Mouse (Mus musculus) heart, postnatal 0 days (tissue): ENCODE measurements around the gene Nol4l. TPM values are rescaled to one million over a fixed set of nuclear protein-coding genes. Genes with fewer than 3 reads are reported as not detected.

Experiments
- ATAC-seq: fragments of 200-750 bp; cut with Nextera tagmentation; 2 replicates; pipeline ENCODE4 v1.8.0; 2017; ENCODE audit warnings: low read depth, moderate number of reproducible peaks, moderate library complexity; ENCODE audit not compliant: insufficient read depth
- DNase-seq: peaks from one replicate; pipeline ENCODE4 v3.0.0-alpha.2; 2016; ENCODE audit warnings: low spot score
- H3K27ac ChIP-seq: fragments of 300-500 bp; sonication (generic); 2 replicates; pipeline ENCODE4 v1.5.1; 2014; ENCODE audit warnings: low read depth, mild to moderate bottlenecking
- H3K27me3 ChIP-seq: fragments of 300-500 bp; sonication (generic); 2 replicates; pipeline ENCODE4 v1.6.1; 2014; ENCODE audit warnings: low read length, mixed read lengths; ENCODE audit not compliant: control insufficient read depth, insufficient read depth
- H3K36me3 ChIP-seq: fragments of 300-500 bp; sonication (generic); replicated peaks from 2 replicates; pipeline ENCODE4 v1.6.1; 2014; ENCODE audit warnings: low read length, mixed read lengths; ENCODE audit not compliant: control insufficient read depth, insufficient read depth
- H3K4me1 ChIP-seq: fragments of 300-500 bp; sonication (generic); 2 replicates; pipeline ENCODE4 v1.6.1; 2014; ENCODE audit warnings: antibody characterized with exemption; ENCODE audit not compliant: control insufficient read depth, insufficient read depth
- H3K4me2 ChIP-seq: fragments of 300-500 bp; sonication (generic); 2 replicates; pipeline ENCODE4 v1.6.1; 2014; ENCODE audit warnings: low read depth, mild to moderate bottlenecking, low read length, moderate library complexity
- H3K4me3 ChIP-seq: fragments of 300-500 bp; sonication (generic); 2 replicates; pipeline ENCODE4 v1.5.1; 2014; ENCODE audit warnings: low read depth, low read length
- H3K9ac ChIP-seq: fragments of 300-500 bp; sonication (generic); replicated peaks from 2 replicates; pipeline ENCODE4 v1.6.1; 2014; ENCODE audit warnings: low read depth, low read length, mixed read lengths
- H3K9me3 ChIP-seq: fragments of 300-500 bp; sonication (generic); replicated peaks from 2 replicates; pipeline ENCODE4 v1.6.1; 2016; ENCODE audit warnings: low read length; ENCODE audit not compliant: control insufficient read depth
- CTCF ChIP-seq: IDR thresholded peaks from 2 replicates; pipeline ENCODE4 v1.5.1; 2016; ENCODE audit warnings: antibody characterized with exemption, control low read depth, low read depth
- EP300 ChIP-seq: IDR thresholded peaks from 2 replicates; pipeline ENCODE4 v1.6.1; 2016; ENCODE audit warnings: antibody characterized with exemption, low read depth
- WGBS: fragments of 180-500 bp; shearing (Covaris S2); extraction: QIAGEN DNeasy Blood & Tissue Kit; methylation state at CpG from one replicate; pipeline ENCODE4 v1.1.7; 2014; 5-methylcytosine and 5-hydroxymethylcytosine counted together
- polyA plus RNA-seq: library from polyadenylated mRNA; unstranded; fragments of >200 nt; fragmentation: Nextera tagmentation; extraction: Ambion mirVana; gene quantifications from 2 replicates; pipeline ENCODE4 v1.2.1, GENCODE M21; 2015
- total RNA-seq: library from RNA; depleted of rRNA; stranded (reverse); fragments of >200 nt; gene quantifications from 2 replicates; pipeline ENCODE4 v1.2.3, GENCODE M21; 2014; ENCODE audit warnings: low replicate concordance

Nol4l gene
- total and polyA plus RNA-seq, 2 experiments from 2014 or later = 4.3 to 13.1 TPM

- 0 out of 2 replicates have a peak, but pooled peaks have one; percentile 7 for ATAC-seq
These were observed 398 bp downstream of the Nol4l start for GRCm38 (mm10) chr2:153529365-153529781.

GRCm38 (mm10) chr2:153528571-153529364, 1.0 kb downstream of the Nol4l start:
- Histone ChIP-seq H3K4me1 (peaks cover 14% of the 10 kb centered on the region; the same call in 1 of the 2 replicates), H3K36me3 (no peaks in the 10 kb centered on the region), H3K4me2 (peak overlapping the region; percentile 75), H3K9ac (peak overlapping the region; percentile 50), H3K9me3 (no peaks in the 10 kb centered on the region), H3K27ac (peak overlapping the region; percentile 49), H3K4me3 (peak overlapping the region; percentile 57), H3K27me3 (0 out of 2 replicates have a peak, but pooled peaks cover 8% of the 10 kb centered on the region)
- TF ChIP-seq CTCF = no peak
- no peak for TF ChIP-seq EP300
- WGBS = 1% methylated on average over 32 of the region's 70 CpGs
- DNase-seq = peak; percentile 32
- ATAC-seq = peak; percentile 47

More at GRCm38 (mm10) chr2:153529365-153529781, 398 bp downstream of the Nol4l start:
- Histone ChIP-seq H3K9me3 (no peaks in the 10 kb centered on the region), H3K36me3 (no peaks in the 10 kb centered on the region), H3K4me3 (peak overlapping the region; percentile 57), H3K4me1 (peaks cover 14% of the 10 kb centered on the region; the same call in 1 of the 2 replicates), H3K9ac (peak overlapping the region; percentile 50), H3K4me2 (peak overlapping the region; percentile 75), H3K27ac (peak overlapping the region; percentile 49), H3K27me3 (0 out of 2 replicates have a peak, but pooled peaks cover 8% of the 10 kb centered on the region)
- WGBS = under 1% methylated on average over 41 of the region's 53 CpGs
- no peak for DNase-seq
- TF ChIP-seq CTCF = no peak
- no peak for TF ChIP-seq EP300

- DNase-seq (peak; percentile 22), ATAC-seq (peak; percentile 40)
- Histone ChIP-seq H3K4me2 (peak overlapping the region; percentile 75), H3K27ac (peak overlapping the region; percentile 49), H3K36me3 (no peaks in the 10 kb centered on the region), H3K4me3 (peak overlapping the region; percentile 57), H3K9ac (peak overlapping the region; percentile 50), H3K4me1 (peaks cover 16% of the 10 kb centered on the region), H3K9me3 (no peaks in the 10 kb centered on the region), H3K27me3 (0 out of 2 replicates have a peak, but pooled peaks cover 8% of the 10 kb centered on the region)
- no peak for TF ChIP-seq CTCF
- no peak for TF ChIP-seq EP300
- 4% methylated on average over 68 of the region's 85 CpGs for WGBS
These were observed 1.9 kb downstream of the Nol4l start for GRCm38 (mm10) chr2:153527580-153528531.

- no peak for ATAC-seq
- H3K9ac ChIP-seq = no peak overlapping the region
- H3K9me3 ChIP-seq = no peaks in the 10 kb centered on the region
- no peaks in the 10 kb centered on the region for H3K36me3 ChIP-seq
- no peak overlapping the region for H3K27ac ChIP-seq
- peaks cover 17% of the 10 kb centered on the region for H3K4me1 ChIP-seq
- DNase-seq = no peak
- H3K27me3 ChIP-seq = 0 out of 2 replicates have a peak, but pooled peaks cover 8% of the 10 kb centered on the region
- WGBS = 57% methylated on average over 9 of the region's 9 CpGs
- no peak overlapping the region for H3K4me2 ChIP-seq
- H3K4me3 ChIP-seq = no peak overlapping the region
- TF ChIP-seq CTCF = no peak
- no peak for TF ChIP-seq EP300
These were observed 2.8 kb downstream of the Nol4l start for GRCm38 (mm10) chr2:153526850-153527530.

GRCm38 (mm10) chr2:153525906-153526311, 3.9 kb downstream of the Nol4l start:
- ATAC-seq (no peak), DNase-seq (no peak)
- 0 out of 2 replicates have a peak, but pooled peaks cover 8% of the 10 kb centered on the region for H3K27me3 ChIP-seq
- H3K4me1 ChIP-seq = peaks cover 17% of the 10 kb centered on the region
- H3K9me3 ChIP-seq = no peaks in the 10 kb centered on the region
- no peak overlapping the region for H3K27ac ChIP-seq
- H3K36me3 ChIP-seq = no peaks in the 10 kb centered on the region
- H3K9ac ChIP-seq = 0 out of 2 replicates have a peak overlapping the region, but pooled peaks have one; percentile 12
- H3K4me2 ChIP-seq = no peak overlapping the region
- no peak overlapping the region for H3K4me3 ChIP-seq
- TF ChIP-seq EP300 = no peak
- no peak for TF ChIP-seq CTCF
- WGBS = 19% methylated on average over 9 of the region's 10 CpGs
